Mouse (Mus musculus): ENCODE results near the gene Myg1. TPM values are rescaled to one million over a fixed set of nuclear protein-coding genes. Genes with fewer than 3 reads are reported as not detected.

Gene Myg1
- 97.0 TPM for polyA plus RNA-seq (2012; fragmentation: generic; extraction: Trizol)

DNA sequence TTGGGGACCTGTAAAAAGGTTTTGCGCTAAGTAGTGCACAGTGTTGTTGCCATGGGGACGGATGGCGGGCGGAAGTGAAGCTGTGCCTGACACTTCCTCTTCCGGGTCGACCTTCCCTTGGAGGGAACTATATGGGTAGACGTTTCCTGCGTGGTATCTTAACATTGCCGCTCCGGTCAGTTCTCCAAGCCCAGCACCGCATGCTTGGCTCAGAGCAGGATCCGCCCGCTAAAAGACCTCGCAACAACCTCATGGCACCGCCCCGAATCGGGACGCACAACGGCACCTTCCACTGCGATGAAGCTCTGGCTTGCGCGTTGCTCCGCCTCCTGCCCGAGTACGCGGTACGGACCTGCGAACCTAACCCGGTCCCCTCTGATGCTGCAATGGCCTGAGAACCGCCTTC is at the start of gene Myg1:
Gene Myg1 (plus strand): TSS at position 100 of the 406 bp plus-strand sequence.
- Histone ChIP-seq H3K27me3 (ENCODE audit: control insufficient read depth, insufficient read depth, insufficient read length) (no peaks in the 10 kb centered on the region), H3K4me2 (ENCODE audit: low read depth) (peak within 1 kb of the TSS; percentile 93), H3K4me3 (peak within 1 kb of the TSS; percentile 63), H3K79me2 (ENCODE audit: control insufficient read depth, insufficient read depth) (peaks cover 34% of the 10 kb centered on the region), H3ac (ENCODE audit: control insufficient read depth, insufficient read length) (peak within 1 kb of the TSS; percentile 13), H3K36me3 (ENCODE audit: control insufficient read depth, insufficient read depth) (peaks cover 43% of the 10 kb centered on the region)
- TF ChIP-seq SRF (IDR thresholded peaks at IDR 0.05; ENCODE audit: control insufficient read depth, insufficient read length, low read depth): peak; percentile 69
- no peak for TF ChIP-seq CEBPB (IDR thresholded peaks at IDR 0.05; ENCODE audit: insufficient read depth, poor library complexity, severe bottlenecking)
- peak; percentile 97 for TF ChIP-seq POLR2AphosphoS2 (IDR thresholded peaks at IDR 0.05; ENCODE audit: insufficient read length, low read depth)
- TF ChIP-seq TCF12 (IDR thresholded peaks at IDR 0.05; ENCODE audit: insufficient read depth, poor library complexity, severe bottlenecking): no peak
- TF ChIP-seq MYOD1 (IDR thresholded peaks at IDR 0.05; ENCODE audit: control insufficient read depth in 1 of 3, insufficient read length in 2 of 3, low read depth in 2 of 3): peak in 1 of 3 experiments; percentile 8
- no peak for TF ChIP-seq USF1 (IDR thresholded peaks at IDR 0.05; ENCODE audit: low read depth)
- TF ChIP-seq E2F4 (IDR thresholded peaks at IDR 0.05; ENCODE audit: insufficient read depth): peak; percentile 65
- peak; percentile 18 for TF ChIP-seq MAX (IDR thresholded peaks at IDR 0.05; ENCODE audit: low read depth)
- TF ChIP-seq POLR2A (IDR thresholded peaks at IDR 0.05; ENCODE audit: insufficient read length, low read depth): peak; percentile 77

DNA sequence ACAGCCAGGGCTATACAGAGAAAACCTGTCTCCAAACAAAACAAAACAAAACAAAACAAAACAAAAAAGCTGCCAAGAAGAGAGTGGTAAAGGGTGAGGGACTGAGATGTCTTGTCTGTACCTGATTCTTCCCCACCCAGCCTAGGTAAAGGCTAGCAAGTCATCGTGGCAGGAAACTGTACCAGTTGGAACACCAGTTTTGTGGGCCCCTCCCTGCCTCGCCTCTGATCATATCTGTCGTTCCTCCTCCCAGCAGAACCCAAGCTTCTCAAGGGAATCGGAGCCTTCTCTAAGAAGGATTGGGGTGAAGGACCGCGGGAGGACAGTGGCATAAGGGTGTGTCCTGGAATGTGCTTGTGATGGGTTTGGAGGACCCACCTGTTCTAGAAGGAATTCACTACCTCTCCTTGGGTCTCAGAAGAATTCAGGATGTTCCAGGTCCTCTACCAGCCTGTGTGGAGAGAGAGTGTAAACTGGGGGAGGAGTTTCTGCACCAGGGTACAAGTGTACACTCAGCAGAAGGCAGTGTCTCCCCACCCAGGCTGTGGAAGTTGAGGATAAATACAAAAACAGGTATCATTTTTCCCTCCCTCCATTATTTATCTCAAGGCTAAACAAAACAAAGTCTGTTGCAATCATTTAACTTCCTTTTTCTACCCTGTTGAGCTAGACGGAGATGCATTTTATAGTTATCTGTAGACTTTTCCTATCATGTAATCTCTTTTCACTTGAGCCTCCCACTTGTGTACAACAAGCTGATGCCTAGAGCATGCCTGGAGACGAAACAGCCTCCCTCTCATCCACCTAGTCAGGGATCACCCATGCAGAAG is 48.8 kb upstream of the Myg1 start:
- TF ChIP-seq MYOD1 (IDR thresholded peaks at IDR 0.05; ENCODE audit: control insufficient read depth in 1 of 3, insufficient read length in 2 of 3, low read depth in 2 of 3): no peak
- TF ChIP-seq MAX (IDR thresholded peaks at IDR 0.05; ENCODE audit: low read depth): no peak
- TF ChIP-seq REST (IDR thresholded peaks at IDR 0.05; ENCODE audit: insufficient read depth, insufficient read length): no peak
- no peak for TF ChIP-seq E2F4 (IDR thresholded peaks at IDR 0.05; ENCODE audit: insufficient read depth)
- no peak for TF ChIP-seq TCF12 (IDR thresholded peaks at IDR 0.05; ENCODE audit: insufficient read depth, poor library complexity, severe bottlenecking)
- no peak for TF ChIP-seq SRF (IDR thresholded peaks at IDR 0.05; ENCODE audit: control insufficient read depth, insufficient read length, low read depth)
- TF ChIP-seq POLR2A (IDR thresholded peaks at IDR 0.05; ENCODE audit: insufficient read length, low read depth): no peak
- no peak for TF ChIP-seq POLR2AphosphoS2 (IDR thresholded peaks at IDR 0.05; ENCODE audit: insufficient read length, low read depth)
- TF ChIP-seq TCF3 (IDR thresholded peaks at IDR 0.05; ENCODE audit: insufficient read length, low read depth): no peak
- no peak for TF ChIP-seq MYOG (IDR thresholded peaks at IDR 0.05; ENCODE audit: control insufficient read depth in 1 of 3, insufficient read depth in 1 of 3, insufficient read length in 2 of 3, low read depth in 2 of 3)
- TF ChIP-seq CEBPB (IDR thresholded peaks at IDR 0.05; ENCODE audit: insufficient read depth, poor library complexity, severe bottlenecking): no peak
- no peak for TF ChIP-seq USF1 (IDR thresholded peaks at IDR 0.05; ENCODE audit: low read depth)

DNA sequence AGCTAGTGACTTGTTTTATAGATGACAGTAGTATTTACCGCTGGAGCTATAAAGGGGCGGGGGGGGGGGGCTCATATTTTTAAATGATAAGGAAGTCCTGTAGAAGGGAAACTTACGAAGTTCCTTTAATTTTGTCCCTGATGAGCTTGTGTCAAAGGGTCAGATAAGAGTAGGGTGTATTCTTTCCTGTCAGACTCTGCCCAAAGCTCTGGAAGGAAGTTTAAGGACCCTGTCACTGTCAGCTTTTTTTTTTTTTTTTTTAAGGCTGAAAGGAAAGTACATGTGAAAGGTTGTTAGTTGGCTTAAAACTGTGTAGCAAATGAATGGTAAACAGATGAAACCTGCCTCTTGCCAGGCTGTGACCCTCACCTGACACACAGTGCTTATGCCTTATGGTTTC is 47.9 kb upstream of the Myg1 start:
- no peaks in the 10 kb centered on the region for H3K36me3 ChIP-seq (ENCODE audit: control insufficient read depth, insufficient read depth)
- peaks cover 16% of the 10 kb centered on the region for H3K79me2 ChIP-seq (ENCODE audit: control insufficient read depth, insufficient read depth)
- TF ChIP-seq REST (IDR thresholded peaks at IDR 0.05; ENCODE audit: insufficient read depth, insufficient read length) (no peak), MYOD1 (IDR thresholded peaks at IDR 0.05; ENCODE audit: control insufficient read depth in 1 of 3, insufficient read length in 2 of 3, low read depth in 2 of 3) (no peak), MYOG (IDR thresholded peaks at IDR 0.05; ENCODE audit: control insufficient read depth in 1 of 3, insufficient read depth in 1 of 3, insufficient read length in 2 of 3, low read depth in 2 of 3) (no peak), CEBPB (IDR thresholded peaks at IDR 0.05; ENCODE audit: insufficient read depth, poor library complexity, severe bottlenecking) (no peak), POLR2A (IDR thresholded peaks at IDR 0.05; ENCODE audit: insufficient read length, low read depth) (no peak), USF1 (IDR thresholded peaks at IDR 0.05; ENCODE audit: low read depth) (no peak), E2F4 (IDR thresholded peaks at IDR 0.05; ENCODE audit: insufficient read depth) (no peak), TCF3 (IDR thresholded peaks at IDR 0.05; ENCODE audit: insufficient read length, low read depth) (no peak), POLR2AphosphoS2 (IDR thresholded peaks at IDR 0.05; ENCODE audit: insufficient read length, low read depth) (no peak), TCF12 (IDR thresholded peaks at IDR 0.05; ENCODE audit: insufficient read depth, poor library complexity, severe bottlenecking) (no peak), MAX (IDR thresholded peaks at IDR 0.05; ENCODE audit: low read depth) (no peak), SRF (IDR thresholded peaks at IDR 0.05; ENCODE audit: control insufficient read depth, insufficient read length, low read depth) (no peak)
- no peak overlapping the region for H3ac ChIP-seq (ENCODE audit: control insufficient read depth, insufficient read length)
- H3K4me3 ChIP-seq: no peak overlapping the region
- H3K4me2 ChIP-seq (ENCODE audit: low read depth): no peak overlapping the region
- no peaks in the 10 kb centered on the region for H3K27me3 ChIP-seq (ENCODE audit: control insufficient read depth, insufficient read depth, insufficient read length)

More for the DNA sequence above, 48.8 kb upstream of the Myg1 start:
- H3ac ChIP-seq (ENCODE audit: control insufficient read depth, insufficient read length): no peak overlapping the region
- no peak overlapping the region for H3K4me3 ChIP-seq
- no peaks in the 10 kb centered on the region for H3K36me3 ChIP-seq (ENCODE audit: control insufficient read depth, insufficient read depth)
- no peak overlapping the region for H3K4me2 ChIP-seq (ENCODE audit: low read depth)
- H3K27me3 ChIP-seq (ENCODE audit: control insufficient read depth, insufficient read depth, insufficient read length): no peaks in the 10 kb centered on the region
- H3K79me2 ChIP-seq (ENCODE audit: control insufficient read depth, insufficient read depth): peaks cover 16% of the 10 kb centered on the region

DNA sequence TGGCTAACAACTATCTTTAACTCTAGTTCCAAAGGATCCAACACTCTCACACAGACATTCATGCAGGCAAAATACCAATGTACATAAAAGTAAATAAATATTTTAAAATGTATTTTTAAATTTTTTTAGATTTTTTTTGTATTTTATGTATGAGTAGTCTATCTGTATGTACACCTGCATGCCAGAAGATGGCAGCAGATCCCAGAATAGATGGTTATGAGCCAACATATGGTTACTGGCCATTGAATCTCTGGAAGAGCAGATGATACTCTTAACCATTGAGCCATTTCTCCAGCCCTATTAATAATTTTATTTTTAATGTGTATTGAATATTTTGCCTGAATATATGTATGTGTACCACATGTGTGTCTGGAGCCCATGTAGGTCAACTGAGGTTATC is 44.1 kb upstream of the Myg1 start:
- H3K4me2 ChIP-seq (ENCODE audit: low read depth): no peak overlapping the region
- H3K79me2 ChIP-seq (ENCODE audit: control insufficient read depth, insufficient read depth): no peaks in the 10 kb centered on the region
- H3K27me3 ChIP-seq (ENCODE audit: control insufficient read depth, insufficient read depth, insufficient read length): no peaks in the 10 kb centered on the region
- H3K4me3 ChIP-seq: no peak overlapping the region
- H3ac ChIP-seq (ENCODE audit: control insufficient read depth, insufficient read length): no peak overlapping the region
- H3K36me3 ChIP-seq (ENCODE audit: control insufficient read depth, insufficient read depth): no peaks in the 10 kb centered on the region
- TF ChIP-seq USF1 (IDR thresholded peaks at IDR 0.05; ENCODE audit: low read depth) (no peak), POLR2A (IDR thresholded peaks at IDR 0.05; ENCODE audit: insufficient read length, low read depth) (no peak), MAX (IDR thresholded peaks at IDR 0.05; ENCODE audit: low read depth) (no peak)

Measured in myocyte (in vitro differentiated cells).